Mouse (Mus musculus) neural tube, embryonic 11.5 days (tissue): ENCODE measurements around the gene Arhgap1. TPM values are rescaled to one million over a fixed set of nuclear protein-coding genes. Genes with fewer than 3 reads are reported as not detected.
"Not testable (repeated sequence)": the region's sequence is repeated elsewhere in the genome, so short reads cannot be mapped to it uniquely, and the experiment has no call there.

ENCODE experiments used
- ATAC-seq: fragments of 200-750 bp; cut with Nextera tagmentation; 2 replicates; pipeline ENCODE4 v1.8.0; 2017; ENCODE audit warnings: moderate number of reproducible peaks, mild to moderate bottlenecking, moderate TSS enrichment, moderate library complexity; ENCODE audit not compliant: insufficient read depth, low FRiP score, low TSS enrichment
- DNase-seq: peaks from one replicate; pipeline ENCODE4 v3.0.0-alpha.2; 2015; ENCODE audit warnings: low spot score
- H3K27ac ChIP-seq: fragments of 300-500 bp; sonication (generic); 2 replicates; pipeline ENCODE4 v1.5.1; 2014; ENCODE audit warnings: low read depth, mild to moderate bottlenecking, low read length
- H3K27me3 ChIP-seq: fragments of 300-500 bp; sonication (generic); 2 replicates; pipeline ENCODE4 v1.6.1; 2014; ENCODE audit warnings: mild to moderate bottlenecking, low read length, mixed read lengths; ENCODE audit not compliant: control insufficient read depth, insufficient read depth
- H3K36me3 ChIP-seq: fragments of 300-500 bp; sonication (generic); 2 replicates; pipeline ENCODE4 v1.6.1; 2014; ENCODE audit warnings: mild to moderate bottlenecking, low read length, moderate library complexity, mixed read lengths; ENCODE audit not compliant: control insufficient read depth, insufficient read depth
- H3K4me1 ChIP-seq: fragments of 300-500 bp; sonication (generic); 2 replicates; pipeline ENCODE4 v1.6.1; 2014; ENCODE audit warnings: low read length, mixed read lengths; ENCODE audit not compliant: control insufficient read depth, insufficient read depth
- H3K4me2 ChIP-seq: fragments of 300-500 bp; sonication (generic); 2 replicates; pipeline ENCODE4 v1.6.1; 2014; ENCODE audit warnings: low read depth, mild to moderate bottlenecking, moderate library complexity
- H3K4me3 ChIP-seq: fragments of 300-500 bp; sonication (generic); 2 replicates; pipeline ENCODE4 v1.5.1; 2014; ENCODE audit warnings: low read depth, low read length
- H3K9ac ChIP-seq: fragments of 300-500 bp; sonication (generic); 2 replicates; pipeline ENCODE4 v1.6.1; 2014; ENCODE audit warnings: mild to moderate bottlenecking, low read length
- H3K9me3 ChIP-seq: fragments of 300-500 bp; sonication (generic); 2 replicates; pipeline ENCODE4 v1.6.1; 2016; ENCODE audit warnings: low read length; ENCODE audit not compliant: control insufficient read depth
- WGBS: fragments of 180-500 bp; shearing (Covaris S2); extraction: QIAGEN DNeasy Blood & Tissue Kit; methylation state at CpG from one replicate; pipeline ENCODE4 v1.1.7; 2014; 5-methylcytosine and 5-hydroxymethylcytosine counted together
- polyA plus RNA-seq: library from polyadenylated mRNA; unstranded; fragments of >200 nt; fragmentation: Nextera tagmentation; extraction: Ambion mirVana; gene quantifications from 2 replicates; pipeline ENCODE4 v1.2.1, GENCODE M21; 2014

Gene Arhgap1
- polyA plus RNA-seq = 87.0 and 90.9 TPM in 2 replicates

- Histone ChIP-seq H3K4me3 (peak within 1 kb of the TSS; percentile 54), H3K36me3 (peaks cover 23% of the 10 kb centered on the region), H3K4me2 (peak within 1 kb of the TSS; percentile 97), H3K27me3 (no peaks in the 10 kb centered on the region), H3K9me3 (no peaks in the 10 kb centered on the region), H3K27ac (peak within 1 kb of the TSS; percentile 76; the same call in 1 of the 2 replicates), H3K4me1 (peaks cover 14% of the 10 kb centered on the region), H3K9ac (peak within 1 kb of the TSS; percentile 69)
- under 1% methylated on average over 44 of the region's 44 CpGs for WGBS
- DNase-seq (peak; percentile 96), ATAC-seq (peak; percentile 94)
These were observed at the start of gene Arhgap1, which contains the start of gene Zfp408 for GRCm38 (mm10) chr2:91649553-91650359. Gene Arhgap1, plus strand, starts transcription at chr2:91649860. Gene Zfp408, minus strand, starts transcription at chr2:91649791.

GRCm38 (mm10) chr2:91600475-91600874 is 49.2 kb upstream of the Arhgap1 start:
- Histone ChIP-seq H3K36me3 (peaks cover 23% of the 10 kb centered on the region), H3K27ac (no peak overlapping the region), H3K4me3 (no peak overlapping the region), H3K9ac (no peak overlapping the region), H3K9me3 (no peaks in the 10 kb centered on the region), H3K27me3 (no peaks in the 10 kb centered on the region), H3K4me1 (no peaks in the 10 kb centered on the region), H3K4me2 (no peak overlapping the region)
- no peak for DNase-seq
- whole genome bisulfite sequencing = 97% methylated on average over 4 of the region's 4 CpGs
- no peak for ATAC-seq

GRCm38 (mm10) chr2:91602389-91602788 is 47.3 kb upstream of the Arhgap1 start:
- ATAC-seq (no peak), DNase-seq (no peak)
- Histone ChIP-seq H3K27me3 (no peaks in the 10 kb centered on the region), H3K4me1 (no peaks in the 10 kb centered on the region), H3K9me3 (no peaks in the 10 kb centered on the region), H3K27ac (no peak overlapping the region), H3K4me2 (no peak overlapping the region), H3K9ac (no peak overlapping the region), H3K36me3 (peaks cover 29% of the 10 kb centered on the region), H3K4me3 (no peak overlapping the region)
- WGBS = 96% methylated on average over 4 of the region's 4 CpGs

- not testable (repeated sequence) for H3K27ac ChIP-seq, H3K9me3 ChIP-seq, H3K27me3 ChIP-seq, ATAC-seq, H3K4me2 ChIP-seq, H3K4me1 ChIP-seq, H3K9ac ChIP-seq, H3K4me3 ChIP-seq, DNase-seq
- peaks cover 22% of the 10 kb centered on the region for H3K36me3 ChIP-seq
These were observed 40.3 kb upstream of the Arhgap1 start for GRCm38 (mm10) chr2:91609370-91609769.

- peaks cover 16% of the 10 kb centered on the region for H3K36me3 ChIP-seq
- DNase-seq = no peak
These were observed 27.3 kb upstream of the Arhgap1 start for GRCm38 (mm10) chr2:91622356-91622755.

GRCm38 (mm10) chr2:91623366-91623765 is 26.3 kb upstream of the Arhgap1 start:
- DNase-seq, H3K27ac ChIP-seq, H3K27me3 ChIP-seq, H3K36me3 ChIP-seq, H3K4me2 ChIP-seq, ATAC-seq, H3K4me1 ChIP-seq, H3K9ac ChIP-seq, H3K4me3 ChIP-seq, H3K9me3 ChIP-seq: not testable (repeated sequence)
- 95% methylated on average over 7 of the region's 7 CpGs for WGBS

More at GRCm38 (mm10) chr2:91622356-91622755, 27.3 kb upstream of the Arhgap1 start:
- ATAC-seq = no peak
- Histone ChIP-seq H3K4me1 (no peaks in the 10 kb centered on the region), H3K4me3 (no peak overlapping the region), H3K9me3 (no peaks in the 10 kb centered on the region), H3K4me2 (no peak overlapping the region), H3K9ac (no peak overlapping the region), H3K27ac (no peak overlapping the region), H3K27me3 (no peaks in the 10 kb centered on the region)
- 91% methylated on average over 5 of the region's 5 CpGs for WGBS

GRCm38 (mm10) chr2:91627486-91627885 is 22.2 kb upstream of the Arhgap1 start:
- H3K27ac ChIP-seq = no peak overlapping the region
- H3K27me3 ChIP-seq = no peaks in the 10 kb centered on the region
- no peak overlapping the region for H3K4me3 ChIP-seq
- ATAC-seq (no peak), DNase-seq (no peak)
- H3K36me3 ChIP-seq = no peaks in the 10 kb centered on the region
- no peak overlapping the region for H3K4me2 ChIP-seq
- no peaks in the 10 kb centered on the region for H3K9me3 ChIP-seq
- H3K9ac ChIP-seq = no peak overlapping the region
- H3K4me1 ChIP-seq = no peaks in the 10 kb centered on the region
- 76% methylated on average over 5 of the region's 5 CpGs for WGBS

- DNase-seq (no peak), ATAC-seq (no peak)
- H3K4me1 ChIP-seq = no peaks in the 10 kb centered on the region
- 88% methylated on average over 8 of the region's 8 CpGs for WGBS
- H3K27ac ChIP-seq = no peak overlapping the region
- H3K4me2 ChIP-seq = no peak overlapping the region
- H3K27me3 ChIP-seq = no peaks in the 10 kb centered on the region
- no peaks in the 10 kb centered on the region for H3K36me3 ChIP-seq
- no peak overlapping the region for H3K4me3 ChIP-seq
- no peaks in the 10 kb centered on the region for H3K9me3 ChIP-seq
- H3K9ac ChIP-seq = no peak overlapping the region
These were observed 21.5 kb upstream of the Arhgap1 start for GRCm38 (mm10) chr2:91628171-91628570.

GRCm38 (mm10) chr2:91629682-91630081 is 20.0 kb upstream of the Arhgap1 start:
- Histone ChIP-seq H3K27me3 (no peaks in the 10 kb centered on the region), H3K27ac (no peak overlapping the region), H3K36me3 (no peaks in the 10 kb centered on the region), H3K9me3 (no peaks in the 10 kb centered on the region), H3K9ac (no peak overlapping the region), H3K4me3 (no peak overlapping the region), H3K4me1 (no peaks in the 10 kb centered on the region), H3K4me2 (no peak overlapping the region)
- DNase-seq (no peak), ATAC-seq (no peak)
- 86% methylated on average over 18 of the region's 18 CpGs for WGBS
